Mouse (Mus musculus): ENCODE data around the gene Zcwpw1. TPM values are rescaled to one million over a fixed set of nuclear protein-coding genes. Genes with fewer than 3 reads are reported as not detected.
"Not testable (repeated sequence)": the region's sequence is repeated elsewhere in the genome, so short reads cannot be mapped to it uniquely, and the experiment has no call there.

The Zcwpw1 gene
- total RNA-seq, 2 experiments from 2014 or later = 5.7 to 6.0 TPM

DNA sequence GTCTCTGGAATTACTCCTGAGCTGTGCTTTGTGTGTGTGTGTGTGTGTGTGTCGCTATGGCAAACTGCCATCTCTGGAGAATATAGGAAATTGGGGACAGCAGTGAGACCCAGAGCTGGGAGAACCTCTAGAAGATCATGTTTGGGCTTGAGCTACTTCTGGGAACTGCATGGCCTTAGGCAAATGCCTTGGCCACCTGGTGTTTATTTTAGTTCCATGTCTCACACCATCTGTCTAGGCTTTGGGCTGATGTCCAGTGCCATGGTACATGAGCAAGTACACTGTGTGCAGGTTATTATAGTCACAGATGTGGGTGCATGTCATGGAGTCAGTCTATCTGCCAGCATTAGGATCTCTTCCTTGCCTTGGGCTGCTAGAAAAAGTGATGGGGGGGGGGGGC, 35.0 kb downstream of the Zcwpw1 start:
- no peak for DNase-seq (ENCODE audit: extremely low spot score in 1 of 2, low spot score in 2 of 2)
- intact Hi-C loops (cut with DNase I) = no loop called here

DNA sequence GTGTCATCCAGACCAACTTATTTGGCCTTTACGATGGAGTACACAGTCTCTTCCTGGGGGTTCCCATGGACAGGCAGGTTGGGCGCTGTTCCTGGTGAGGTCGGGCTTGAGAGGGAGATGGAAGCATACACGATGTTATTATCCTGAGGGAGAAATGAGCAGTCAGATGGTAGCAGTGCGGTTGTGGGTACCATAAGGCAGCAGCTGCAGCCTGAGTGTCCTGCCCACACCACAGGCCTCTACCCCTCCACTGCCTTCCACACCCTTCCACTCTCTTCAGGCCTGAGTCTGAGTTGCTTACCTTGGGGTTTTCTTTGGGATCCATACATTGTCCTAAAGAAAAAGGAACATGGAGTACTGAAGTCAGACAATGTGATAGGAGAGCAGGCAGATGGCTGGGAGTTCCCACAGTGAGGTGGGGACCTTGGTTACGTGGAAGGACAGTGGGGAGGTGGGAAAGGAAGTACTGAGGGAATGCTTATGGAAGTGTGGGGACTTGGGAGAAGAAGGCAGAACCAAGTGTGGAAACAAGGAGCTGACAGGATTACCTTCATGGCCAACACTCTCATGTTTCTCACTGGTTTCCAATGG, 36.0 kb downstream of the Zcwpw1 start:
- intact Hi-C loops (cut with DNase I) = no loop called here
- no peak for DNase-seq (ENCODE audit: extremely low spot score in 1 of 2, low spot score in 2 of 2)

DNA sequence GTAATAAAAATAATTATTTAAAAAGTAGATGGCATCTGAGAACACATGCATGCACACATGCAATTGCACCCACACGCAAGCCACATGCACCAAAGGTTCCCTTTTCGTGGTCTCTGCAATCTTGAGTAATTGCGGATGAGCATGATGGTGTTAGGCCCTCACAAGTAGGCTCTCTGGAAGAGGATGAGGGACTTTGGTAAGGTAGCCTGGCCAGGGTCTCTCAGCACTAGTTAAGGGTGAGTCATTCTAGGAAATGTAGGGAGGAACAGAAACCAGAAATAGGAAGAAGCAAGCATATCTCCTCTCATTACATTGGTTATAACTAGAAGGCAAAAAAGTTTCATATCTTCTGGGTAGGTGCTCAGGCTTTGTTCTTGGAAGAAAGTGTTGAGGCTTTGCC, 37.4 kb downstream of the Zcwpw1 start:
- intact Hi-C loops (cut with DNase I) = no loop called here

DNA sequence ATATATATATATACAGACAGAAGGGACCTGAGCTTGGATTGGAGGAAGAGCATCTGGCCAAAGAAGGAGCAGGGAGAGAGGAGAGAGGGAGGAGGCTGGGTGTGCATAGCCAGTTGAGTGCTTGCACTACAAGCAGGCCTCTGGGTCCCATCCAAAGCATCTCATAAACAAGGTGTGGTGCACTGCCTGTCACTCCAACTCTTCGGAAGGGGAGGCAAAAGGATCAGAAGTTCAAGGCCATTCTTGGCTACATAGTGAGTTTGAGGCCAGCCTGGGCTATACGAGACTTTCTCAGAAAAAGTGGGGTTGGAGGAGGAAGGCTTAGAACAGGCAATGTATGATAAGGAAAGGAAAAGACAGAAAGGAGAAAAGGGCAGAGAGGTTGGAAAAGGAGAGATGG, 38.4 kb downstream of the Zcwpw1 start:
- no peak for DNase-seq (ENCODE audit: extremely low spot score in 1 of 2, low spot score in 2 of 2)

More for the DNA sequence above, 37.4 kb downstream of the Zcwpw1 start:
- DNase-seq (ENCODE audit: extremely low spot score in 1 of 2, low spot score in 2 of 2) = no peak

DNA sequence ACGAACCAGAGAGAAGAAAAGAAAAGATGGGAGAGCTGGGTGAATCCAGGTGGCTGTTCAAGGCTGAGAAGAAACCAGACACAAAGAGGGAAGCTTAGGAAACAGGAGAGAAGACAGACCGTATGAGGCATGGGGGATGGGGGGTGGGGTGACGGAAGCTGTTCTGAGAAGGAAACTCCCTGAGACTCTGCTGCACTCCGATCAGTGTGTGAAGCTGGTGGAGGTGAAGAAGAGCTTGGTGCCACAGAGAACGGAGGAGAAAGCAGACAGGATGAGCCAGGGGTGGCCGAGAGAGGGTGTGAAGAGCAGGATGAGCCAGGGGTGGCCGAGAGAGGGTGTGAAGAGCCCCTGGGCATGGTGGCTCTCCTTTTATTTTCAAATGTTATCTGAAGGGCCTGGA, 38.8 kb downstream of the Zcwpw1 start:
- intact Hi-C loops (cut with DNase I) = no loop called here
- no peak for DNase-seq (ENCODE audit: extremely low spot score in 1 of 2, low spot score in 2 of 2)

More for the DNA sequence above, 38.4 kb downstream of the Zcwpw1 start:
- intact Hi-C loops (cut with DNase I) = no loop called here

DNA sequence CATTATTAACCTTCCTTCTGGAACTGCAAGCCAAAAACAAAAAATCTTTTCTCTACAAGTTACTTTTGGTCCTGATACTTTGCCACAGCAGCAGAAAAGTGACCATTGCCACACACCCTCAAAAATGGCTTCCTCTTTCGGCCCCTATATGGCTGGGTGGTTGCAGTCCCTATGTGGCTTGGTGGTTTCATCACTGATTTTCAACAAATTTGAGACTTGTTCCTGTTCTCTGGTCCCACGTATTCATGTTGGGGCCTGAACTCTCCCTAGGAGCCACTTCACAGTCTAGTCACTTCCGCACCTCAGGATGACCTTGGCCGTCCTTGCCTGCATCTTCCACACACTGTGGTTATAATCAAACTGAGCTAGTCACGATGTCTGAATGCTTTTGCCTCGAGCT, 41.1 kb downstream of the Zcwpw1 start:
- DNase-seq (ENCODE audit: extremely low spot score in 1 of 2, low spot score in 2 of 2) = no peak
- intact Hi-C loops (cut with DNase I) = no loop called here

DNA sequence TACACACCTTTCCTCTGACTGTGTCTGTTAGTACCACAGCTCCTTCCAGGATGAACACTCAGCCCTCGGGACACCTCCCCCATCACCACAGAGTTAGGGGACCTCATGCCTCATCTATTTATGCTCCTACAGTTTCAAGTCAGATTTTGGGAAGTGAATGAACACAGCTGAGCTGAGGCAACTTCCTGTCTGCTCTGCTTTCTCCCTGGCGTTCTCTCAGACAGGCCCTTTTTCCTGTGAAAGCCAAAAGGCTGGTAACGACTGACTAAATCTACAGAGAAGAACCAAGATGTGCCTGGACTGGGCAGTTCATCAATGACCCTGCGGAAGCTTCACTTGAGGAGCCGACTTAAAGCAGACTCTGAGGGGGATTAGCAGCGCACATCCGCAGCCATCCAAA, 42.6 kb downstream of the Zcwpw1 start:
- DNase-seq (ENCODE audit: extremely low spot score in 1 of 2, low spot score in 2 of 2) = peak in 1 of 2 experiments; percentile 16
- intact Hi-C loops (cut with DNase I) = no loop called here

DNA sequence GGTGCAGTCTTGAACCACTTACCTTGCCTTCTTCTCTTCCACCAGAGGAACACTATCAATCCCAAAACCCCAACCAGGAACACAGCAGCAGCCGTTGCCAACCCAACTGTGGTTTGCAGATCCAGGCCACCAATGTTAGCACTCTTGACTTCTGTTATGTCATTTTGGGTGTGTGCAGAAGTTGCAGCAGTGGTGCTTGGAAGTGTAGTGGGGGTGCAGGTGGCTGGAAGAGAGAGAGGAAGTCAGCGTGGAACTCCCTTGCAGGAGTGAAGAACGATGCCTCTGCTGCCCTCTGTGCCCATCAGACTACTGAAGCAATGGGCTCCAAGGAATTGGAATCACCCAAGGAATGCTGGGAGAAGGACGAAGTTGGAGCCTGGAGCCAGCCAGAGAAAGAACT, 43.5 kb downstream of the Zcwpw1 start:
- intact Hi-C loops (cut with DNase I) = no loop called here
- DNase-seq (ENCODE audit: extremely low spot score in 1 of 2, low spot score in 2 of 2) = no peak

DNA sequence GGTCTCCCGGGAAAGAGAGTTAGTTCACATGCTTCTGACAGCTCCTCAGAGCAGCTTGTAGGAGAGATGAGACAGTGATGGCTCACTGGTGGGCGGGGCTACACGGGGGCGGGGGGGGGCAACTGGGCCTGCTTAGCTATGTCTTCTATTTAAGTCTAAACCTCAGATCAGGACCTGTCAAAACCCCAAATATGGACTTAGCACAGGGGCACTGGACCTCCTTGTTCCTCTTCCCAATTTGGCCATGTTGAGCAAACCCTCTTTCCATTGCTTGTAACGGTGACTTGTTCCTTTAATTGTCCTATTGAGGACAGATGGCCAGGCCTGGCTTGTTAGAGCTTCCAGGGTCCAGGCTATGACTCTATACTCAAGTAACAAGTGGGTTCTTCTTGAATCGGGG, 43.9 kb downstream of the Zcwpw1 start:
- DNase-seq (ENCODE audit: extremely low spot score in 1 of 2, low spot score in 2 of 2) = no peak
- intact Hi-C loops (cut with DNase I) = no loop called here

DNA sequence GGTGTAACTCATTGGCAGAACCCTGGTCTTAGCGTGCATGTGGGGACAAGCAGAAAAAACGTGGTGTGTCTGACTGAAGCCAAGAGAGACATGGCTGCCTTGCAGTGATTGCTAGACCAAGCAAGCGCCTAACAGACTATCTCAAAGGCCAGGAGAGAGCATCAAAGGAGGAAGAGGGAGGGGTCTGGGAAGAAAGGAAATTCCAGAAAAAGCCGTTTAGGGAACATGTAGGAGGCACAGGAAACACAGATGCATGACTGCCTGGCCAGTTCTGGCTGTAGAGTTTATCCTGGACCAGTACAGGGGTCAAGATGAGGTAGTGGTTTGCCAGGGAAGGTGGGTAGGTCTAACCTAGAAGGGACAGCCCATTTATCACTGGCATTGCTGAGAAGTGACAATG, 45.9 kb downstream of the Zcwpw1 start:
- DNase-seq (ENCODE audit: extremely low spot score in 1 of 2, low spot score in 2 of 2) = no peak
- intact Hi-C loops (cut with DNase I) = no loop called here

DNA sequence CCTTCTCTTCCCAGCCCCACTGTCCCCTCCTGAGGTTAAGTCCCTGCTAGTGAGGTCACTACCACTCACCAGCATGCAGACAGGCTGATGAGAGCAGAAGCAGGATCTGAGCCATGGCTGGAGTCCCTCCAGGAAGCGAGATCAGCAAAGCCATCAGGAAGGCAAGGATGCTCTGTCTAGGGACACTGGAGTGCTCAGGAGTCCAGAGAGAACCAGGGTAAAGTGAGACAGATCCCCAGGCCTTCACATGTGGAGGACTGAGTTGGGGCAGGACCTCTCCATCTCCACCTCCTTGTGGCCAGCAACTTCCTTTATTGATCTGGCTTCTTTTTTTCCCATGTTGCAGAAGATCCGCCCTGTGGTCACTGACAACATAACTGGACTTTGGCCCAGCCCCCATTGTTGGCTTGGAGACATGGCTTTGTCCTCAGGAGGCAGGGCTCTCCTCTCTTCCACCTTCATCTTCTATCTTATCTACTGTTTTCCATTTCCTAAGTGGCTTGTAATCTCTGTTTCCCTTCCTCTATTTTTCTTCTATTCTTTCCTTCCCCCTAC, 48.4 kb downstream of the Zcwpw1 start, which contains the start of gene Pilra:
Gene Pilra (minus strand): TSS at position 316 of the 555 bp plus-strand sequence.
- DNase-seq (ENCODE audit: extremely low spot score in 1 of 2, low spot score in 2 of 2); intact Hi-C loops (cut with DNase I): not testable (repeated sequence)

DNA sequence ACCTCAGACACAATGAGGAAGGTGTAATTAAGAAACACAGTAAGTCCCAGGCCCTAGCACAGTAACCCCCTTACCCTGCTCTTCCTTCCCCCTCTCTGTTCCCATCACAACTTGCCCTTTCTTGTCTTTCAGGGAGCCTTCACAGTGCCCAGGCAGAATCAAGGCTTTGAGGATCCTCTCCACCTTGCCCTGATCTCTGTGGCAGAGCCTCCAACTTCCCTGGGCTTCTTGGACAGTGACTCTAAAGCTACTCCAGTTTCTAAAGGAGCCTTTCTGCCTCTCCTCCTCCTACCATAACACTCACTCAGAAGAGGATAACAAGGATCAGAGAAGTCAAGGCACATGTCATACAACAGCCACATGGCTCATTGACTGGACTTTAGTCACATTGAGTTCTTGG, 49.0 kb downstream of the Zcwpw1 start:
- intact Hi-C loops (cut with DNase I) = no loop called here

DNA sequence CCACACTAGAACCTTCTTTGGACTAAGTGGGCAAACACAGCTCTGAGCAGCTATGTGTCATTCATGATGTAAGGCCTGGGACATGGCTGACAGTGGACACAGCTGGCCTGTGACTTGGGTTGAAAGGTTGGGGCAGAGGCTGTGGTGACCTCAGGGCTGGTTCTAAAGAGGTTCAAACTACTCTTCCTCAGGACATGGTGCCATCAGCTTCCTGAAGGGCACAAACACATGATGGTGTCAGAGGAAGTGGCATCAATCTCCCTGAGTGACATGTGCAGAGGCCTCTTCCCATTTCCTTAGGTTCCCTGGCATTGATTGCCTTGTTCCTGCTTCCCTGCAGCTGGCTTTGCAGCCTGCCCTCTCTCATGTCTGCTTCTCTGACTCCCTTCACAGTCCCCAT, 49.5 kb downstream of the Zcwpw1 start:
- DNase-seq (ENCODE audit: extremely low spot score in 1 of 2, low spot score in 2 of 2); intact Hi-C loops (cut with DNase I): not testable (repeated sequence)

More for the DNA sequence above, 49.0 kb downstream of the Zcwpw1 start:
- no peak for DNase-seq (ENCODE audit: extremely low spot score in 1 of 2, low spot score in 2 of 2)

DNA sequence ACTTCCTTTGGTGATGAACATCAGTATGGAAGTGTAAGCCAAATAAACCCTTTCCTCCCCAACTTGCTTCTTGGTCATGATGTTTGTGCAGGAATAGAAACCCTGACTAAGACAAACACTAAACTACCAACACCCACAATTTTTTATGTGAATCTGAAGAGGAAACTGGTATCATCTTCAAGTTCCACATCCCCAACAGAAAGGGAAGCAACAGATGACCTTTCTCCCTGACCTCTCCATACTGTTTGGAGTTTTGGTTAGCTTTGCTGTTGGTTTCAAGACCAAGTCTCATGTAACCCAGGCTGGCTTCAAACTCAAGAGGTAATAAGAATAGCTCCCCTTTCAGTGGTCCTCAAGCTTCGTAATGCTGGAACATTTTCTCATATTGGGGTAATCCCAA, 62.7 kb downstream of the Zcwpw1 start:
- intact Hi-C loops (cut with DNase I); DNase-seq (ENCODE audit: extremely low spot score in 1 of 2, low spot score in 2 of 2): not testable (repeated sequence)

DNA sequence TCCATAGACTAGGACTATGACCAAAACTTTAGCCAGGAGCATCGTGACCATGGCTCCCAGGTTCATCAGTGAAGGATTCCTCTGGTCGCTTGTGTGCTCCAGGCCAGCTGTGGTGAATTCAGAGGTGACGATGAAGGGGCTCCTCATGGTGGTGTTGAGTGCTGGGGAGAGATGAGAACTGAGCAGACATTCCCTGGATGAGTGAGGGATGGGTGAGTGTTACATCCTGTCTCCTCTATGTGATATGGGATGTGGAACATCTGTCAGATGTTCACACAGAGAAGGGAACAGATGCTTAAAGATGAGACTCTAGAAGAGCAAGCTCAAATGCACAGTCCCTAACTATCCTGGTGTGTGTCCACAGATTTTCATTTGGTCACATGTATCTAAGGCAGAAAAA, 67.3 kb downstream of the Zcwpw1 start:
- DNase-seq (ENCODE audit: extremely low spot score in 1 of 2, low spot score in 2 of 2); intact Hi-C loops (cut with DNase I): not testable (repeated sequence)

DNA sequence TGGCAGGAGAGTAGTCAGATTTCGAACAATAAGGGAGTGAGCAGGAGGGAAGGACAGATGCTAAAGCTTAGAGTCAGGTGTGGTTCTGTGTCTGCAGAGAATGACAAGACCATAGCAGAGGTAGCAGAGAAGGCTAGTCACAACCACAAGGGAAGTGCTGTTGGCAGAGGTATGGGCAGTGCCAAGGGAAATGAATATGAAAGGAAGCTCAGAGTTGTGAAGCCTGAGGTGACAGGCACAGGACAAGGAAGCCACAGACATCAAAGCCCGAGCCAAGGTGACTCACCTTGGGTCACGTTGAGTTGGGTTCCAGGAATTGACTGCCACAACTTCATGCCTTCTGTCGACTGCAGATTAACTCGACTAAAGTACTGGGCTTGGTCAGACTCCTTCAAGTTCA, 69.3 kb downstream of the Zcwpw1 start:
- DNase-seq (ENCODE audit: extremely low spot score in 1 of 2, low spot score in 2 of 2); intact Hi-C loops (cut with DNase I): not testable (repeated sequence)

DNA sequence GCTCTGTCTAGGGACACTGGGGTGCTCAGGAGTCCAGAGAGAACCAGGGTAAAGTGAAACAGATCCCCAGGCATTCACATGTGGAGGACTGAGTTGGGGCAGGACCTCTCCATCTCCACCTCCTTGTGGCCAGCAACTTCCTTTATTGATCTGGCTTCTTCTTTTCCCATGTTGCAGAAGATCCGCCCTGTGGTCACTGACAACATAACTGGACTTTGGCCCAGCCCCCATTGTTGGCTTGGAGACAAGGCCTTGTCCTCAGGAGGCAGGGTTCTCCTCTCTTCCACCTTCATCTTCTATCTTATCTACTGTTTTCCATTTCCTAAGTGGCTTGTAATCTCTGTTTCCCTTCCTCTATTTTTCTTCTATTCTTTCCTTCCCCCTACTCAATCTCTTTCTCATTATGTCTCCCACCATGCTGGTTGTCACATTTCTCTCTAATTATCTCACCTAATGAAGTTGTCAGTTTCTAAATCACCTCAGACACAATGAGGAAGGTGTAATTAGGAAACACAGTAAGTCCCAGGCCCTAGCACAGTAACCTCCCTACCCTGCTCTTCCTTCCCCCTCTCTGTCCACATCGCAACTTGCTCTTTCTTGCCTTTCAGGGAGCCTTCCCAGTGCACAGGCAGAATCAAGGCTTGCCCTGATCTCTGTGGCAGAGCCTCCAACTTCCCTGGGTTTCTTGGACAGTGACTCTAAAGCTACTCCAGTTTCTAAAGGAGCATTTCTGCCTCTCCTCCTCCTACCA, 70.5 kb downstream of the Zcwpw1 start, which contains the start of gene Pilrb1:
Gene Pilrb1 (minus strand): TSS at position 147 of the 751 bp plus-strand sequence.
- DNase-seq (ENCODE audit: extremely low spot score in 1 of 2, low spot score in 2 of 2); intact Hi-C loops (cut with DNase I): not testable (repeated sequence)

DNA sequence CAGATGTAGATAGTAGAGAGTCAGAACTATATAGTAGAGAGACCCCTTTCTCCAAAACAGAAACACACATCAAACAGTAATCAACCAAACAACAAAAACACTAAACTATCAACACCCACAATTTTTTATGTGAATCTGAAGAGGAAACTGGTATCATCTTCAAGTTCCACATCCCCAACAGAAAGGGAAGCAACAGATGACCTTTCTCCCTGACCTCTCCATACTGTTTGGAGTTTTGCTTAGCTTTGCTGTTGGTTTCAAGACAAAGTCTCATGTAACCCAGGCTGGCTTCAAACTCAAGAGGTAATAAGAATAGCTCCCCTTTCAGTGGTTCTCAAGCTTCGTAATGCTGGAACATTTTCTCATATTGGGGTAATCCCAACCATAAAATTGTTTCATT, 76.4 kb downstream of the Zcwpw1 start:
- DNase-seq (ENCODE audit: extremely low spot score in 1 of 2, low spot score in 2 of 2); intact Hi-C loops (cut with DNase I): not testable (repeated sequence)

DNA sequence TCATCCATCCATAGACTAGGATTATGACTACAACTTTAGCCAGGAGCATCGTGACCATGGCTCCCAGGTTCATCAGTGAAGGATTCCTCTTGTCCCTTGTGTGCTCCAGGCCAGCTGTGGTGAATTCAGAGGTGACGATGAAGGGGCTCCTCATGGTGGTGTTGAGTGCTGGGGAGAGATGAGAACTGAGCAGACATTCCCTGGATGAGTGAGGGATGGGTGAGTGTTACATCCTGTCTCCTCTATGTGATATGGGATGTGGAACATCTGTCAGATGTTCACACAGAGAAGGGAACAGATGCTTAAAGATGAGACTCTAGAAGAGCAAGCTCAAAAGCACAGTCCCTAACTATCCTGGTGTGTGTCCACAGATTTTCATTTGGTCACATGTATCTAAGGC, 81.0 kb downstream of the Zcwpw1 start:
- DNase-seq (ENCODE audit: extremely low spot score in 1 of 2, low spot score in 2 of 2); intact Hi-C loops (cut with DNase I): not testable (repeated sequence)

Measured in left cerebral cortex, postnatal 10 days (tissue).